Mouse (Mus musculus): ENCODE measurements around the gene Abhd14b.

- TF ChIP-seq CTCF (IDR thresholded peaks at IDR 0.05; ENCODE audit: extremely low read depth, insufficient read depth, low read length) (no peak), POLR2A (IDR thresholded peaks at IDR 0.05; ENCODE audit: extremely low read depth, insufficient read depth, low read length) (0 out of 2 replicates have a peak, but pooled peaks have one; percentile 20)
These were observed 24.6 kb downstream of the Abhd14b start for GRCm38 (mm10) chr9:106471892-106472291.
